Mouse (Mus musculus): Measurements from ENCODE around the gene Slc25a43. TPM values are rescaled to one million over a fixed set of nuclear protein-coding genes. Genes with fewer than 3 reads are reported as not detected.

Gene Slc25a43
- total RNA-seq, 2 experiments from 2014 or later: 0.44 to 0.49 TPM

DNA sequence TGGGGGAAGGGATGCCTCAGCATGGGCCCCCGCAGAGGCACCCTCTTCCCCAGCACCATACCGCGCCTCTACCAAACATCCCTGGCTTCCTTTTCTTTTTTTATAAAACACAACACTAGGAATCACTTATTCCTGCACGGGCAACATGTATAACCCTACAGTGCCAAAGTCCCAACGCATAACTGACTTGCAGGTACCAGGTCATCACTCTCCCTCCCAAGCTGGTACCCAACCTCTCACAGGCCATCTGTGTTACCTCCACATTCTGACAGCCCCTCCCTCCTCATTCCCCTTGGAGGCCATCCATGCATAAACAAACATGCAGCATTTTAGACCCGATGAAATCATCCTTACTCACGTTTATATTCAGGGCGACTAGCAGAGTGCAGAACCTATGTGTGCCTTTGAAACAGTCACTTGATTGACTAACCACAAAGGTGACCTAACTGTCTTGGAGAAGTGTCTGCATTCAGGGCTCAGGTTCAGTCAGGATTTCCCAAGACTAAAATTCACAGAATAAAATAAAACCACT, 73.0 kb downstream of the Slc25a43 start:
- intact Hi-C loops (cut with DNase I): loop anchor here (10.0 kb wide), 1 partner anchor 172 kb away; the partner anchor contains the start of gene Akap17b
- no peak for DNase-seq

DNA sequence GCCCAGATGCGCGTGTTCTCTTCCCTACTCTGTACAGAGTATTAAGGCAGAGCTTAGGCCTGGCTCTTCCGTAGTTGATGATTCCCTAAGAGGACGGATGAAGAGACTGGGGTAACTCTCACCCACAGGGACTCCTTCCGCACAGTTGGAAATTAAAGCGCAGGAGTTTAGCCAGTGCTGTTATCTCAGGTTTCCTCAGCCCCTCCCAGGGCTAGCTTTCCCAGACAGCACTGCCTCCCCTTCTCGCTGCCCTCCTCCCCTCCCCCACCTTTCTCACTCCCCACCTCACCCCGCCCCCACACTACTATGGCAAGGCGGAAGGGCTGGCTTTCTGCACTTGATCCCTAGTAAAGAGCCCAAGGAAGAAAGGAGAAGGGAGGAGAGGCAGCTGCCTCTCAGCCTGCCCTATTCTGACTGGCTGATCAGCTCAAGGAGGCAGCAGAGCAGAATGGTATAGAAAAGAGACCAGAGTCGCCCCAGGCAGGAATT, 73.5 kb downstream of the Slc25a43 start:
- intact Hi-C loops (cut with DNase I): loop anchor here (10.0 kb wide), 1 partner anchor 172 kb away; the partner anchor contains the start of gene Akap17b
- no peak for DNase-seq

DNA sequence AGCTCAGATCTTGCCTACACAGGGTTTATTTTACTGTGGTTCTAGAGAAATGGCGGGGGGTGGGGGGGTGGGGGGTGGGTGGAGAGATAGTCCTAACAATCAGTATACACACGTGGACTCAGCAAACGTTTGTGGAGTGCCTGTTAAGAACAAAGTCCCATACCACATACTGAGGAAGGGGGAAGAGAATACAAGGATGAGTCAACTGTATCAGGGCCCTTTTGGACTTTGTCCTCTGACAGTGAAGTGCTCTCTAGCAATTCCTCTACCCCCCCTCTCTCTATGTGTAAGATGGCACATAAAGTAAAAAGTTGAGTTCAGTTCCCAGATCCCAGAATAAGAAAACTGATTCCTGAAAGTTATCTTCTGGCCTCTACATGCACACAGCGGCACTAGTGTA, 76.1 kb downstream of the Slc25a43 start:
- intact Hi-C loops (cut with DNase I): loop anchor here (10.0 kb wide), 1 partner anchor 175 kb away; the partner anchor contains the start of gene Akap17b

DNA sequence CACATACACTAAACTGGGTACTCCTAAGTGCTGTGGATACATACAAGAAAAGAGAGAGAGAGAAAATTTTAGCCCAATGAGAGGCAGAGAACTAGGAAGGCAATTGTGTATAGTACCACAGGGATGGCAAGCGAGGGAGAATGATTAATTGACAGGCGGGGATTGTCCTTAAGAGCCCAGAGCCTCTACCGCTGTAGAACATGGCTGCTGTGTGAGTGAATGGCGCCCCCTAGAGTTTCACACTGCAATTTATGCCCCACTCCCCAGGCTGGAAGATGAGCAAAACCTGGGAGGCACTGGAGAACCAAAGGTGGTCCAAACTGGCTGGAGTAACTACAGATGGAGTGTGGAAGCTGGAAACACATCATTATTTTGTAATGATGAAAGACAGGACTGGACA, 76.7 kb downstream of the Slc25a43 start:
- intact Hi-C loops (cut with DNase I): loop anchor here (1.0 kb wide), 1 partner anchor 58 kb away; no protein-coding TSS in a partner anchor
- DNase-seq: peak; percentile 37 to 52

More for the DNA sequence above, 76.1 kb downstream of the Slc25a43 start:
- no peak for DNase-seq

DNA sequence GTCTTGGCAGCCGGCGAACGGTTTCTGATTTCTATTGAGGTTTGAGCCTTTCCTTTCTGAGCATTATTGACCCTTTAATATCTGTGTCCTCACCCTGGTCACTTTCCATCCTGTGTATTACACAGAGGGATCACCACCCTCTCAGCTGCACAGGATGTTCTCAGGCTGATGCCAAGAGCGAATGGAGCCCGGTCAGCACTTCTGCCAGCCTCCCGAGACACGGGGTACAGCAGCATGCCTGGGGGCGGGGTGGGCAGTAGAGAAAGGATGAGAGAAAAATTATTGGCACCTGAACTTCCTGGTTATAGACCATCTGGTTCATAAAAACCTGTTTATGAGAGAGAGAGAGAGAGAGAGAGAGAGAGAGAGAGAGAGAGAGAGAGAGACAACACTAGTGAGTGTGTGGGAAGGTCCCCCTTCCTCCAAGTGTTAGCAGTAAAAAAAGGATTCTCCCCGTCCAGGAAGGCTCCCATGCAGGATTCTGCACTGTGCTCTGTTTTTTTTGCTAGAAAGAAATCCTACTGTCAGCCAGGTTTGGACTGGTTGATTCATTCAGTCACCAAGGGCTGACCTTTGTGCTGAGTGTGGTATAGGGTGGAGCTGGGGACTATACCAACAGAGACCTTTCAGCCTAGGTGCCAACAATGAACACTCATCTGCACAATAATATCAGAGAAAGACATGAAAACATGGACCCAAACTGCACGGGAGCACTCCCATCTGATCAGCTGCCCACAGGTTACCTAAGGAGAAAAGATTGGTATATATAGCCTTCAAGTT, 80.7 kb downstream of the Slc25a43 start:
- no peak for DNase-seq

DNA sequence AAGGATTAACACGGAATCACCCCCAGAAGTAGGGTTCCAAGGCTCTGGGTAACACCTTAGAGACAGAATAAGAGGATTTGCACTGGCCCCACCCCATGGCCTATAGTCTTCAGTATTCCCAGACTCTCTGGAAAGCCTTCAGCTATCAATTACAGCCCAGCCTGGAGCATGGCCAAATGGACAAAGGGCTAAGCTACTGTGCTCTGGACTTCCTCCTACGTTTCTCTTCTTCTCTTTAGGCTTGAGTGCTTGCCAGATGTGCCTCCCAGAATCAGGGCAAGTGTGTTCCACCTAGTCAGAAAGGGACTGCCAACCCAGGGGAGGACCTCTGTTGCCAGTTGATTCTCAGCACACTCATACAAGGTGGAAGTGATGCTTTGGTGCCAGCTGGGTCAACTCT, 81.6 kb downstream of the Slc25a43 start:
- no peak for DNase-seq
- intact Hi-C loops (cut with DNase I): no loop called here

More for the DNA sequence above, 80.7 kb downstream of the Slc25a43 start:
- intact Hi-C loops (cut with DNase I): no loop called here

Other genes starting within 250 kb of the Slc25a43 start
- 10 to 100 TPM; 20.2 to 23.2 TPM for gene Pgrmc1, start 145.5 kb upstream of the Slc25a43 start, total RNA-seq (2021)
- gene Akap17b, start 98.3 kb upstream of the Slc25a43 start, total RNA-seq (2021): 1 to 10 TPM; 2.3 to 2.4 TPM
- gene Slc25a5, start 52.0 kb downstream of the Slc25a43 start, total RNA-seq (2021): 100 to 1,000 TPM; 374 to 455 TPM
- 10 to 100 TPM; 67.7 to 77.5 TPM for gene Ube2a, start 130.2 kb downstream of the Slc25a43 start, total RNA-seq (2021)
- 10 to 100 TPM; 16.7 to 17.9 TPM for gene C330007P06Rik, start 130.5 kb downstream of the Slc25a43 start, total RNA-seq (2021)
- gene Nkrf, start 159.2 kb downstream of the Slc25a43 start, total RNA-seq (2021): 1 to 10 TPM; 3.1 to 4.1 TPM
- gene Sept6, start 248.1 kb downstream of the Slc25a43 start, total RNA-seq (2021): 1 to 10 TPM; 5.1 to 5.6 TPM

Measured in heart, postnatal 36 days (tissue).